Mouse (Mus musculus): ENCODE measurements around the gene Pcf11. TPM values are rescaled to one million over a fixed set of nuclear protein-coding genes. Genes with fewer than 3 reads are reported as not detected.

Pcf11 gene
- polyA plus RNA-seq, 1 experiment from 2014 or later, result 12.8 TPM

GRCm38 (mm10) chr7:92698770-92699169 is 29.0 kb upstream of the Pcf11 start:
- WGBS, result 48% methylated on average over 5 of the region's 5 CpGs
- H3K9me3 ChIP-seq (ENCODE audit: control insufficient read depth, low read length), result no peaks in the 10 kb centered on the region
- ATAC-seq (ENCODE audit: insufficient number of reproducible peaks, insufficient read depth, low FRiP score, low read depth), result no peak

GRCm38 (mm10) chr7:92696395-92696794 is 26.7 kb upstream of the Pcf11 start:
- 87% methylated on average over 3 of the region's 3 CpGs for WGBS
- ATAC-seq (ENCODE audit: insufficient number of reproducible peaks, insufficient read depth, low FRiP score, low read depth), result no peak
- Histone ChIP-seq H3K9ac (ENCODE audit: low read length) (no peak overlapping the region), H3K27ac (replicated peaks in 1 of 2; ENCODE audit: control insufficient read depth in 1 of 2, insufficient read depth in 1 of 2, low read depth in 2 of 2, low read length in 2 of 2) (no peak overlapping the region), H3K4me1 (ENCODE audit: control insufficient read depth in 2 of 2, insufficient read depth in 2 of 2, low read length in 2 of 2) (peaks cover 0 to 3% of the 10 kb centered on the region in 2 experiments; a peak in 1 of 4 replicates), H3K4me2 (ENCODE audit: low read length) (no peak overlapping the region), H3K9me3 (ENCODE audit: control insufficient read depth, low read length) (no peaks in the 10 kb centered on the region), H3K4me3 (ENCODE audit: control insufficient read depth in 1 of 2, insufficient read depth in 1 of 2, low read depth in 1 of 2, low read length in 2 of 2) (no peak overlapping the region), H3K27me3 (ENCODE audit: control insufficient read depth, insufficient read depth, low read length) (no peaks in the 10 kb centered on the region), H3K36me3 (ENCODE audit: control insufficient read depth, insufficient read depth, low read length) (no peaks in the 10 kb centered on the region)

More at GRCm38 (mm10) chr7:92698770-92699169, 29.0 kb upstream of the Pcf11 start:
- Histone ChIP-seq H3K36me3 (ENCODE audit: control insufficient read depth, insufficient read depth, low read length) (no peaks in the 10 kb centered on the region), H3K27ac (replicated peaks in 1 of 2; ENCODE audit: control insufficient read depth in 1 of 2, insufficient read depth in 1 of 2, low read depth in 2 of 2, low read length in 2 of 2) (no peak overlapping the region), H3K4me1 (ENCODE audit: control insufficient read depth in 2 of 2, insufficient read depth in 2 of 2, low read length in 2 of 2) (peaks cover 0 to 3% of the 10 kb centered on the region in 2 experiments; a peak in 1 of 4 replicates), H3K4me3 (ENCODE audit: control insufficient read depth in 1 of 2, insufficient read depth in 1 of 2, low read depth in 1 of 2, low read length in 2 of 2) (no peak overlapping the region), H3K9ac (ENCODE audit: low read length) (no peak overlapping the region), H3K4me2 (ENCODE audit: low read length) (no peak overlapping the region), H3K27me3 (ENCODE audit: control insufficient read depth, insufficient read depth, low read length) (no peaks in the 10 kb centered on the region)

GRCm38 (mm10) chr7:92689101-92689500 is 19.4 kb upstream of the Pcf11 start:
- no peak for ATAC-seq (ENCODE audit: insufficient number of reproducible peaks, insufficient read depth, low FRiP score, low read depth)
- H3K9me3 ChIP-seq (ENCODE audit: control insufficient read depth, low read length), result peaks cover 4% of the 10 kb centered on the region; the same call in 1 of the 2 replicates
- no peak overlapping the region for H3K27ac ChIP-seq (replicated peaks in 1 of 2; ENCODE audit: control insufficient read depth in 1 of 2, insufficient read depth in 1 of 2, low read depth in 2 of 2, low read length in 2 of 2)
- no peak overlapping the region for H3K4me2 ChIP-seq (ENCODE audit: low read length)
- no peak overlapping the region for H3K4me3 ChIP-seq (ENCODE audit: control insufficient read depth in 1 of 2, insufficient read depth in 1 of 2, low read depth in 1 of 2, low read length in 2 of 2)
- H3K9ac ChIP-seq (ENCODE audit: low read length), result no peak overlapping the region
- H3K36me3 ChIP-seq (ENCODE audit: control insufficient read depth, insufficient read depth, low read length), result no peaks in the 10 kb centered on the region
- no peaks in the 10 kb centered on the region for H3K4me1 ChIP-seq (ENCODE audit: control insufficient read depth in 2 of 2, insufficient read depth in 2 of 2, low read length in 2 of 2)
- 86% methylated on average over 2 of the region's 2 CpGs for WGBS
- no peaks in the 10 kb centered on the region for H3K27me3 ChIP-seq (ENCODE audit: control insufficient read depth, insufficient read depth, low read length)

- Histone ChIP-seq H3K9me3 (ENCODE audit: control insufficient read depth, low read length) (peaks cover 4% of the 10 kb centered on the region; the same call in 1 of the 2 replicates), H3K36me3 (ENCODE audit: control insufficient read depth, insufficient read depth, low read length) (no peaks in the 10 kb centered on the region), H3K4me2 (ENCODE audit: low read length) (no peak overlapping the region), H3K4me3 (ENCODE audit: control insufficient read depth in 1 of 2, insufficient read depth in 1 of 2, low read depth in 1 of 2, low read length in 2 of 2) (no peak overlapping the region), H3K27ac (replicated peaks in 1 of 2; ENCODE audit: control insufficient read depth in 1 of 2, insufficient read depth in 1 of 2, low read depth in 2 of 2, low read length in 2 of 2) (no peak overlapping the region), H3K4me1 (ENCODE audit: control insufficient read depth in 2 of 2, insufficient read depth in 2 of 2, low read length in 2 of 2) (no peaks in the 10 kb centered on the region), H3K9ac (ENCODE audit: low read length) (no peak overlapping the region), H3K27me3 (ENCODE audit: control insufficient read depth, insufficient read depth, low read length) (no peaks in the 10 kb centered on the region)
- no peak for ATAC-seq (ENCODE audit: insufficient number of reproducible peaks, insufficient read depth, low FRiP score, low read depth)
- 72% methylated on average over 2 of the region's 2 CpGs for WGBS
These were observed 18.6 kb upstream of the Pcf11 start for GRCm38 (mm10) chr7:92688299-92688669.

GRCm38 (mm10) chr7:92687556-92688298 is 18.0 kb upstream of the Pcf11 start:
- 51% methylated on average over 5 of the region's 5 CpGs for WGBS
- ATAC-seq (ENCODE audit: insufficient number of reproducible peaks, insufficient read depth, low FRiP score, low read depth), result no peak
- no peaks in the 10 kb centered on the region for H3K4me1 ChIP-seq (ENCODE audit: control insufficient read depth in 2 of 2, insufficient read depth in 2 of 2, low read length in 2 of 2)
- H3K4me3 ChIP-seq (ENCODE audit: control insufficient read depth in 1 of 2, insufficient read depth in 1 of 2, low read depth in 1 of 2, low read length in 2 of 2), result no peak overlapping the region
- no peaks in the 10 kb centered on the region for H3K36me3 ChIP-seq (ENCODE audit: control insufficient read depth, insufficient read depth, low read length)
- H3K27me3 ChIP-seq (ENCODE audit: control insufficient read depth, insufficient read depth, low read length), result no peaks in the 10 kb centered on the region
- no peak overlapping the region for H3K4me2 ChIP-seq (ENCODE audit: low read length)
- no peak overlapping the region for H3K9ac ChIP-seq (ENCODE audit: low read length)
- H3K27ac ChIP-seq (replicated peaks in 1 of 2; ENCODE audit: control insufficient read depth in 1 of 2, insufficient read depth in 1 of 2, low read depth in 2 of 2, low read length in 2 of 2), result no peak overlapping the region
- peaks cover 4% of the 10 kb centered on the region; the same call in 1 of the 2 replicates for H3K9me3 ChIP-seq (ENCODE audit: control insufficient read depth, low read length)

GRCm38 (mm10) chr7:92677346-92677745 is 7.6 kb upstream of the Pcf11 start:
- ATAC-seq (ENCODE audit: insufficient number of reproducible peaks, insufficient read depth, low FRiP score, low read depth), result no peak
- H3K9ac ChIP-seq (ENCODE audit: low read length), result no peak overlapping the region
- H3K27me3 ChIP-seq (ENCODE audit: control insufficient read depth, insufficient read depth, low read length), result no peaks in the 10 kb centered on the region
- H3K4me1 ChIP-seq (ENCODE audit: control insufficient read depth in 2 of 2, insufficient read depth in 2 of 2, low read length in 2 of 2), result no peaks in the 10 kb centered on the region
- 55% methylated on average over 4 of the region's 4 CpGs for WGBS
- no peak overlapping the region for H3K4me3 ChIP-seq (ENCODE audit: control insufficient read depth in 1 of 2, insufficient read depth in 1 of 2, low read depth in 1 of 2, low read length in 2 of 2)
- no peak overlapping the region for H3K27ac ChIP-seq (replicated peaks in 1 of 2; ENCODE audit: control insufficient read depth in 1 of 2, insufficient read depth in 1 of 2, low read depth in 2 of 2, low read length in 2 of 2)
- H3K4me2 ChIP-seq (ENCODE audit: low read length), result no peak overlapping the region
- no peaks in the 10 kb centered on the region for H3K36me3 ChIP-seq (ENCODE audit: control insufficient read depth, insufficient read depth, low read length)
- H3K9me3 ChIP-seq (ENCODE audit: control insufficient read depth, low read length), result no peaks in the 10 kb centered on the region

GRCm38 (mm10) chr7:92675131-92675530 is 5.4 kb upstream of the Pcf11 start:
- WGBS, result 87% methylated on average over 3 of the region's 3 CpGs
- no peak for ATAC-seq (ENCODE audit: insufficient number of reproducible peaks, insufficient read depth, low FRiP score, low read depth)

More at GRCm38 (mm10) chr7:92675131-92675530, 5.4 kb upstream of the Pcf11 start:
- Histone ChIP-seq H3K9ac (ENCODE audit: low read length) (no peak overlapping the region), H3K27ac (replicated peaks in 1 of 2; ENCODE audit: control insufficient read depth in 1 of 2, insufficient read depth in 1 of 2, low read depth in 2 of 2, low read length in 2 of 2) (no peak overlapping the region), H3K4me1 (ENCODE audit: control insufficient read depth in 2 of 2, insufficient read depth in 2 of 2, low read length in 2 of 2) (peaks cover 2 to 3% of the 10 kb centered on the region in 2 experiments; a peak in 1 of 4 replicates), H3K4me3 (ENCODE audit: control insufficient read depth in 1 of 2, insufficient read depth in 1 of 2, low read depth in 1 of 2, low read length in 2 of 2) (no peak overlapping the region), H3K4me2 (ENCODE audit: low read length) (no peak overlapping the region), H3K9me3 (ENCODE audit: control insufficient read depth, low read length) (no peaks in the 10 kb centered on the region), H3K27me3 (ENCODE audit: control insufficient read depth, insufficient read depth, low read length) (no peaks in the 10 kb centered on the region), H3K36me3 (ENCODE audit: control insufficient read depth, insufficient read depth, low read length) (no peaks in the 10 kb centered on the region)
